Mouse (Mus musculus) heart, adult 2 months (tissue): ENCODE measurements around the gene Lect2.

ENCODE experiments used
- CTCF ChIP-seq: fragments of 200-600 bp; IDR thresholded peaks from 2 replicates; pipeline ENCODE4 v1.8.1; 2022; ENCODE audit warnings: antibody characterized with exemption, mild to moderate bottlenecking, moderate library complexity
- EP300 ChIP-seq: fragments of 200-500 bp; IDR thresholded peaks from 2 replicates; pipeline ENCODE4 v1.6.1; 2011; ENCODE audit warnings: low read depth, low read length, control low read depth; ENCODE audit not compliant: insufficient read depth

GRCm38 (mm10) chr13:56581512-56581911, 33.2 kb upstream of the Lect2 start:
- no peak for TF ChIP-seq CTCF
- no peak for TF ChIP-seq EP300
